Mouse (Mus musculus): ENCODE measurements around the gene Osbp2. TPM values are rescaled to one million over a fixed set of nuclear protein-coding genes. Genes with fewer than 3 reads are reported as not detected.

Osbp2 gene
- polyA plus RNA-seq, 1 experiment from 2014 or later = 0.20 TPM

DNA sequence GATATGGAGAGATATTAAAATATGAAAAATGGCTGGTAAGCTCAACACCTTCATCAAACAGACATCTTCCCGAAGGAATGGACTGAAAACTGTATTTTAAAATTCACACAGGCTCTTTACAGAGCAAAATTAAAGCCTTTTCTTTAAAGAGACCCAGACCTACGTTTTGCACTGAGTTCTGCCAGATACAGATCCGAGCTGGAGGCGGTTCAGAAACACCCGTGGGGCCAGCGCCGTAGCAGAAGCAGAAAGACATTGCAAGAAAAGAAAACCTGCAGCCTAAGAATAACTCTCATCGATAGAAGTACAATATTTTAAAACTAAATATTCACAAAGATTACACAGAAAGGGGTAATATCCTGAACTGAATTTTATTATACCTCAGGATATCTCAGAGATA is 121.3 kb downstream of the Osbp2 start:
- H3K4me3 ChIP-seq = no peak overlapping the region
- 77% methylated on average over 8 of the region's 8 CpGs for WGBS
- H3K9ac ChIP-seq = no peak overlapping the region
- H3K9me3 ChIP-seq = no peaks in the 10 kb centered on the region
- no peak overlapping the region for H3K27ac ChIP-seq
- no peaks in the 10 kb centered on the region for H3K4me1 ChIP-seq
- no peaks in the 10 kb centered on the region for H3K27me3 ChIP-seq
- no peak overlapping the region for H3K4me2 ChIP-seq
- no peak for ATAC-seq (ENCODE audit: borderline replicate concordance, extremely low read depth, low FRiP score, low TSS enrichment)
- no peaks in the 10 kb centered on the region for H3K36me3 ChIP-seq

GRCm38 (mm10) chr11:3741183-3741582 is 122.5 kb downstream of the Osbp2 start:
- 75% methylated on average over 12 of the region's 12 CpGs for WGBS
- ATAC-seq (ENCODE audit: borderline replicate concordance, extremely low read depth, low FRiP score, low TSS enrichment) = no peak

DNA sequence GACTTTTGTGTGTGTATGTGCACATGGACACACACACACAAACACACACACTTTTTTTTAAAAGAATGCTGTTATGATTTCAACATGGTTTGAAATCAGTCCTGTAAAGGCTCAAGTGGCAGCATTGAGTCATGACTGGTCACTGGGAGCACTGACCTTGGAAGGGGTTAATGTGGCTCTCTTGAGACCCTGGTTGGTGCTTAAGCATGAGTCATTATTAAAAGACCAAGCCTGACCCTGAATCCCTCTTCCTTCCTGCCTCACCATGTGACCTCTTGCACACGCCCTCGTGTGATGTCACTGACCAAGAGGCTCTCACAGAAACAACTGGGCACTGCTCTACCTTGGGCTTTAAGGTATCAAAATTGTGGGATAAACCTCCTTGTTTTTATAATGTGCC is 124.9 kb downstream of the Osbp2 start:
- H3K36me3 ChIP-seq = no peaks in the 10 kb centered on the region
- H3K4me2 ChIP-seq = no peak overlapping the region
- no peak overlapping the region for H3K27ac ChIP-seq
- H3K9me3 ChIP-seq = no peaks in the 10 kb centered on the region
- no peaks in the 10 kb centered on the region for H3K27me3 ChIP-seq
- no peaks in the 10 kb centered on the region for H3K4me1 ChIP-seq
- H3K9ac ChIP-seq = no peak overlapping the region
- no peak overlapping the region for H3K4me3 ChIP-seq
- 71% methylated on average over 2 of the region's 2 CpGs for WGBS
- no peak for ATAC-seq (ENCODE audit: borderline replicate concordance, extremely low read depth, low FRiP score, low TSS enrichment)

More at GRCm38 (mm10) chr11:3741183-3741582, 122.5 kb downstream of the Osbp2 start:
- Histone ChIP-seq H3K4me3 (no peak overlapping the region), H3K27ac (no peak overlapping the region), H3K4me2 (no peak overlapping the region), H3K4me1 (no peaks in the 10 kb centered on the region), H3K9ac (no peak overlapping the region), H3K9me3 (no peaks in the 10 kb centered on the region), H3K27me3 (no peaks in the 10 kb centered on the region), H3K36me3 (no peaks in the 10 kb centered on the region)

DNA sequence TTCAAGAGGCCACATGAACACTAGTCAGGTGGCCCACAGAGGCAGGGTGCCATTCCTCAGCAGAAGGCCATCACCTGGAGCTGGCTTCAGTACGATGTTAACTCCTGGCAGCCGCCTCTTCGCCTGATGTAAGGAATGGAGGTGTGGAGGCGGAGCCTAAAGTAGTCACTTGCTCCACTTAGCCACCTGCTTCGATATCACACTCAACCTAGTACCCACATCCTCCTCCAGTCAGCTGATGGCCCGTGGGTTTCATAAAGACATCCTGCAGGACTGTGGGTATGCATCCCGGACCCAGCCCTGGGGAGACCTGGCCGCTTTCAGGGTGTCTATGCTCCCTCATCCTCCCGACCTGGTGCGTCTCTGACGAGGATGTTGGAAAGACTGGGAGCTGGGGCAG is 128.0 kb downstream of the Osbp2 start:
- Histone ChIP-seq H3K4me1 (no peaks in the 10 kb centered on the region), H3K4me2 (no peak overlapping the region), H3K9me3 (no peaks in the 10 kb centered on the region), H3K9ac (no peak overlapping the region), H3K27ac (no peak overlapping the region), H3K4me3 (no peak overlapping the region), H3K36me3 (no peaks in the 10 kb centered on the region), H3K27me3 (no peaks in the 10 kb centered on the region)
- no peak for ATAC-seq (ENCODE audit: borderline replicate concordance, extremely low read depth, low FRiP score, low TSS enrichment)
- 67% methylated on average over 11 of the region's 11 CpGs for WGBS

DNA sequence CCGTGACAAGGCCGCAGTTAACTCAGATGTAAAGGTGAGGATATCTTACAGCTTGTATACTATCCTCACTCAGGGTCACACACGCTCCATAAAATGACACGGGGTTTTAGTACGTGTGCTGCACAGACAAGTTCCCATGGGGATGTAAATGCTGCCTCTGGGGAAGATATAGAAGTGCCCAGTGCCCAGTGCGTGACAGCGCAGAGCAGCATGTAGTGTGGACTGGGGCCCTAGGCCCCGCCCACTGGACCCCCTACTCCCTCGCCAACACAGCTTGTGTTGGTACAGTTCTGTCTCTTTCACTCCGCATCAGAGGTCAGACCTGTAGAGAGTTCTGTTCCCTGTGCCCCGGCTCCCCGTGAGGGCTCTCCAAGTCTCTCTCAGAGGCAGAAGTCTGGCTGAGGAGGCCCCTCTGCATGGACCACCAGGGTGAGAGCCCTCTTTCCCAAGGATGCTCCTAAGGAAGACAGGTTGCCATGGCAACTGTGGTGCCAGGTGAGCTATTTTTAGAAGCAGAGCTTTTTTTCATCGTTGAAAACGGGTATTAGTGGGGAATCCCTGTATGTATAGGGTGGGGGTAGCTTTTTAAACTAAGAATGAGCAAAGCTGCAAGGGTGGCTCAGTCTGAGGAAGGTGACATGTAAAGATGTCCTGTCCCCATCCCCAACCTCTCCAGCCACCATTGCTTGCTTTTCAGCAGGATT is 129.6 kb downstream of the Osbp2 start:
- ATAC-seq (ENCODE audit: borderline replicate concordance, extremely low read depth, low FRiP score, low TSS enrichment) = no peak
- no peaks in the 10 kb centered on the region for H3K9me3 ChIP-seq
- WGBS = 75% methylated on average over 14 of the region's 14 CpGs

DNA sequence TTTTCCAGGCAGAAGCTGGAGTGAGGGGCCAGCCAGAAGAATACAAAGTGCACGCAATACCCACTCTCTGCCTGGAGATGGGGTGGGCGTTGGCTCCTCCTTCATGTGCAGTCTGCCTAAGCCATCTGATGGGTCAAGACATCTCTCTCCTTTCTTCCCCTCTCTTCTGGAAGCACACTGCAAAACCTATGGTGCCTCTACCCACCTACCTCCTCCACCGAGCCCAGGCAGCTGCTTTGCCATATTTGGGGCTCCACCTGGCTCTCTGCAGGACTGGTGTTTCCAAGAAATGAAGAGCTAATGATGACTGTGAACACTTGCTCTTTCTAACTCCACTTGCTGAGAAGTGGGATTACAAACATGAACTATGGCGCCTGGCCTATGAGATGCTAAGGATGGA is 132.2 kb downstream of the Osbp2 start:
- H3K4me1 ChIP-seq = no peaks in the 10 kb centered on the region
- no peak overlapping the region for H3K4me2 ChIP-seq
- H3K27ac ChIP-seq = no peak overlapping the region
- 85% methylated on average over 4 of the region's 4 CpGs for WGBS
- no peak overlapping the region for H3K4me3 ChIP-seq
- H3K9me3 ChIP-seq = no peaks in the 10 kb centered on the region
- ATAC-seq (ENCODE audit: borderline replicate concordance, extremely low read depth, low FRiP score, low TSS enrichment) = no peak
- H3K9ac ChIP-seq = no peak overlapping the region
- no peaks in the 10 kb centered on the region for H3K36me3 ChIP-seq
- no peaks in the 10 kb centered on the region for H3K27me3 ChIP-seq

More for the DNA sequence above, 129.6 kb downstream of the Osbp2 start:
- Histone ChIP-seq H3K27me3 (no peaks in the 10 kb centered on the region), H3K4me2 (no peak overlapping the region), H3K36me3 (no peaks in the 10 kb centered on the region), H3K27ac (no peak overlapping the region), H3K4me3 (no peak overlapping the region), H3K9ac (no peak overlapping the region), H3K4me1 (no peaks in the 10 kb centered on the region)

DNA sequence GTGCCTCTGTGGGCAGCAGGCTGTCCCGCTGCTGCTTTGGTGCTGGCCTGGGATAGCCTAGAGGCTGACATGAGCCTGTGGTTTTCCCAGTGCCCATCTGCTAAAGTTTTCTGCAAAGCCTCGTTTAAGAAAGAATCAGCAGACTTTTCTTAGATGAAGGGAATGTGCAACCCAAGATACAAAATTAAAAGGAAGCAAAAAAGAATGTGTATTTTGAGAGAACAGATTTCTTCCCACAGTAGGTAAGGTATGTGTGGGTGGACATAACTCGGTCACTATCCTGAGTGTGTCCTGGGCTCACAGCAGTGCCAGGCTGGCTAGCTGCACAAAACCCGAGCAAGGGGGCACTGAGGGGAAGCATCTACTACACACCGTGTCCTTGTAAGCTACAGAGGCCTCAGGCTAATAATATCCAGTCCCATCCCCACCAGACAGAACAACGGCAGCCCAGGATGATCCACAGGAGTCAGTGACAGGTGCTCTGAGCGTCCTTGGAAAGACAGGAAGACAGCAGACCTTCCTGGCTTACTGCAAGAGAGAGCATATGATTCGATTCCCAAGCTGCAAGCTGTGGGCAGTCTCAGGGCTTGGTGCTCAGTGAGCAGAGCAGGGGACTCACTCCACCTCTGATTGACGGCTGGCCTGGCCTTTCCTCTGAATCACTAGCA is 136.1 kb downstream of the Osbp2 start:
- WGBS = 67% methylated on average over 9 of the region's 9 CpGs
- H3K4me1 ChIP-seq = no peaks in the 10 kb centered on the region
- no peaks in the 10 kb centered on the region for H3K36me3 ChIP-seq
- H3K27ac ChIP-seq = no peak overlapping the region
- H3K9ac ChIP-seq = no peak overlapping the region
- no peak overlapping the region for H3K4me3 ChIP-seq
- ATAC-seq (ENCODE audit: borderline replicate concordance, extremely low read depth, low FRiP score, low TSS enrichment) = no peak
- H3K9me3 ChIP-seq = no peaks in the 10 kb centered on the region
- no peak overlapping the region for H3K4me2 ChIP-seq
- H3K27me3 ChIP-seq = no peaks in the 10 kb centered on the region

DNA sequence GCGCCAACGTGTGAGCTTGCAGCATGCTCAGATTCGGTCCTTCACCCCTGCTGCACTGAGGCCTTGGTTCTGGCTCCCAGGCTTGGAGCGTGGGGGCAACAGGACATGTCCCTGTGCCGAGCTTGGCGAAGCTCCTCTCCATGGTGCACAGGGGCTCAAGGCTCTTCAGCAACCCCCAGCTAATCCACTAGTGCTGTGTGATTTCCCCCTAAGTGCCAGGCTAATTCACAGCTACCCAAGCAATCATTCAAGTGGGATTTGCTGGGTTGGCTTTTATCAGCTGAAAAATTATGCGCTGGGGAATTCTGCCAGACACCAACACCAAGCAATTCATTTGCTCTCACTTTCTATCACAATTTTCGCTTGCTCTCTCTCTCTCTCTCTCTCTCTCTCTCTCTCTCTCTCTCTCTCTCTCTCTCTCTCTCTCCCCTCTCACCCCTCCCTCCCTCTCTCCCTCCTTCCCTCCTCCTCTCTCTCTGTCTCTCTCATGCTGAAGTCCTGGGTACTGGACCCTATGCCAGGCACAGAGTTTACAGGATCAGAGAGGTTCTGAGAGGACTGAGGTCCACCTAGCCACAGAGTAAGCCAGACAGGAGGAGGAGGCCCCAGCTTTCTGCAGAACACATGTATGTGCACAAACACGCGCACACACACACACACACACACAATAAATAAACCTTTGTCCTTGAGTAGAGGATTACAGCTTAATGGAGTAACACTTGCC is 138.2 kb downstream of the Osbp2 start:
- H3K4me2 ChIP-seq = no peak overlapping the region
- H3K36me3 ChIP-seq = no peaks in the 10 kb centered on the region
- H3K27ac ChIP-seq = no peak overlapping the region
- no peaks in the 10 kb centered on the region for H3K27me3 ChIP-seq
- no peaks in the 10 kb centered on the region for H3K4me1 ChIP-seq
- H3K9ac ChIP-seq = no peak overlapping the region
- H3K9me3 ChIP-seq = no peaks in the 10 kb centered on the region
- no peak overlapping the region for H3K4me3 ChIP-seq
- 44% methylated on average over 10 of the region's 10 CpGs for WGBS
- ATAC-seq (ENCODE audit: borderline replicate concordance, extremely low read depth, low FRiP score, low TSS enrichment) = no peak

- no peak overlapping the region for H3K9ac ChIP-seq
- no peak overlapping the region for H3K4me3 ChIP-seq
- no peaks in the 10 kb centered on the region for H3K4me1 ChIP-seq
- no peaks in the 10 kb centered on the region for H3K36me3 ChIP-seq
- H3K27ac ChIP-seq = no peak overlapping the region
- no peak for ATAC-seq (ENCODE audit: borderline replicate concordance, extremely low read depth, low FRiP score, low TSS enrichment)
- H3K9me3 ChIP-seq = no peaks in the 10 kb centered on the region
- 61% methylated on average over 5 of the region's 5 CpGs for WGBS
- no peaks in the 10 kb centered on the region for H3K27me3 ChIP-seq
- H3K4me2 ChIP-seq = no peak overlapping the region
Measured at GRCm38 (mm10) chr11:3724726-3725125, 139.0 kb downstream of the Osbp2 start.

GRCm38 (mm10) chr11:3723910-3724309 is 139.8 kb downstream of the Osbp2 start:
- WGBS = 64% methylated on average over 4 of the region's 4 CpGs
- ATAC-seq (ENCODE audit: borderline replicate concordance, extremely low read depth, low FRiP score, low TSS enrichment) = no peak
- no peaks in the 10 kb centered on the region for H3K9me3 ChIP-seq
- no peak overlapping the region for H3K4me3 ChIP-seq
- H3K27me3 ChIP-seq = no peaks in the 10 kb centered on the region
- no peaks in the 10 kb centered on the region for H3K4me1 ChIP-seq
- H3K4me2 ChIP-seq = no peak overlapping the region
- H3K36me3 ChIP-seq = no peaks in the 10 kb centered on the region
- H3K27ac ChIP-seq = no peak overlapping the region
- no peak overlapping the region for H3K9ac ChIP-seq

- no peak for ATAC-seq (ENCODE audit: borderline replicate concordance, extremely low read depth, low FRiP score, low TSS enrichment)
- Histone ChIP-seq H3K27me3 (no peaks in the 10 kb centered on the region), H3K36me3 (no peaks in the 10 kb centered on the region), H3K9ac (no peak overlapping the region), H3K9me3 (no peaks in the 10 kb centered on the region), H3K4me1 (no peaks in the 10 kb centered on the region), H3K4me2 (no peak overlapping the region), H3K27ac (no peak overlapping the region), H3K4me3 (no peak overlapping the region)
- 52% methylated on average over 3 of the region's 3 CpGs for WGBS
Measured at GRCm38 (mm10) chr11:3722861-3723260, 140.8 kb downstream of the Osbp2 start.

GRCm38 (mm10) chr11:3722036-3722435 is 141.7 kb downstream of the Osbp2 start:
- Histone ChIP-seq H3K27ac (no peak overlapping the region), H3K9ac (no peak overlapping the region), H3K4me3 (no peak overlapping the region), H3K9me3 (no peaks in the 10 kb centered on the region), H3K27me3 (no peaks in the 10 kb centered on the region), H3K36me3 (no peaks in the 10 kb centered on the region), H3K4me2 (no peak overlapping the region), H3K4me1 (no peaks in the 10 kb centered on the region)
- WGBS = 32% methylated on average over 3 of the region's 3 CpGs
- no peak for ATAC-seq (ENCODE audit: borderline replicate concordance, extremely low read depth, low FRiP score, low TSS enrichment)
